9 mouse cellular contexts compared by ENCODE assay signal in genomic region chr10:127956168-127956816, GRCm38 (mm10). TPM values are rescaled to one million over a fixed set of nuclear protein-coding genes. Genes with fewer than 3 reads are reported as not detected.
DNase-seq lines count a peak whose midpoint lies in the region; ATAC-seq and TF ChIP-seq lines count a peak whose summit lies in the region.
"Had no signal": no experiment of that assay in that cellular context is flagged by ENCODE, and none has a peak within 500 bp of the region (broad histone marks: within the 10 kb centered on the region; RNA-seq: fewer than 3 reads in every experiment).

No protein-coding gene starts in this region.

- peak; percentile 55 for TF ChIP-seq CTCF in G1E (IDR thresholded peaks at IDR 0.05; ENCODE audit: low read depth, low read length)
- TF ChIP-seq CTCF in small intestine, adult 2 months (IDR thresholded peaks at IDR 0.05; ENCODE audit: extremely low read depth, insufficient read length, insufficient replicate concordance, low read depth, low read length), result peak; percentile 62; the same call in 1 of the 2 replicates

- WGBS in embryonic facial prominence, embryonic 10.5 days, result 63% methylated on average over 16 of the region's 16 CpGs
- WGBS in small intestine, adult 2 months, result 53% methylated on average over 16 of the region's 16 CpGs

- H3K9me3 ChIP-seq in G1E (replicated peaks), result peaks cover under 1% of the 10 kb centered on the region; the same call in 1 of the 2 replicates
- no peaks in the 10 kb centered on the region for H3K9me3 ChIP-seq in embryonic facial prominence, embryonic 10.5 days

- H3K27me3 ChIP-seq in G1E (ENCODE audit: insufficient read depth, low read length), result peaks cover 8% of the 10 kb centered on the region
- H3K27me3 ChIP-seq in embryonic facial prominence, embryonic 10.5 days (replicated peaks; ENCODE audit: low read depth, poor library complexity, severe bottlenecking), result no peaks in the 10 kb centered on the region
- H3K27me3 ChIP-seq in small intestine, adult 2 months (ENCODE audit: control insufficient read depth, insufficient read depth, low read length), result no peaks in the 10 kb centered on the region

- H3K4me1 ChIP-seq in G1E (ENCODE audit: insufficient read depth, low read depth, low read length), result peaks cover 4% of the 10 kb centered on the region
- peaks cover 5% of the 10 kb centered on the region; the same call in 1 of the 2 replicates for H3K4me1 ChIP-seq in embryonic facial prominence, embryonic 10.5 days
- peaks cover 17% of the 10 kb centered on the region for H3K4me1 ChIP-seq in small intestine, adult 2 months (ENCODE audit: control insufficient read depth, insufficient read depth, insufficient read length, low read length)

- intact Hi-C loops in heart, postnatal 36 days (cut with DNase I), result loop anchor here (1.0 to 10.0 kb wide), 2 partner anchors 52 to 229 kb away; partner anchors contain the start of gene Rbms2

- ATAC-seq in G1E (ENCODE audit: extremely low read depth, insufficient number of reproducible peaks, low FRiP score, poor library complexity, severe bottlenecking), result no peak
- ATAC-seq in megakaryocyte, adult 5-6 weeks (ENCODE audit: poor library complexity, severe bottlenecking), result peak; percentile 74
- no peak for ATAC-seq in inflammation-experienced regulatory T-cells, adult 6 months

- H3K27ac ChIP-seq in embryonic facial prominence, embryonic 10.5 days (replicated peaks), result 0 out of 2 replicates have a peak overlapping the region, but pooled peaks have one; percentile 57
- no peak overlapping the region for H3K27ac ChIP-seq in small intestine, adult 2 months (ENCODE audit: insufficient read depth, low read depth, low read length)

- peak; percentile 24 for DNase-seq in G1E (ENCODE audit: low spot score)
- peak; percentile 88 for DNase-seq in adrenal gland, postnatal 10 days
- DNase-seq in embryonic facial prominence, embryonic 10.5 days (ENCODE audit: low spot score), result peak; percentile 81
- peak; percentile 72 to 83 for DNase-seq in heart, postnatal 36 days
- DNase-seq in left cerebral cortex, adult 11 months (ENCODE audit: low spot score), result peak; percentile 29

- H3K36me3 ChIP-seq in G1E (replicated peaks), result no peaks in the 10 kb centered on the region
- no peaks in the 10 kb centered on the region for H3K36me3 ChIP-seq in embryonic facial prominence, embryonic 10.5 days (replicated peaks)
- no peaks in the 10 kb centered on the region for H3K36me3 ChIP-seq in small intestine, adult 2 months (ENCODE audit: control insufficient read depth, insufficient read depth, low read length)

- H3K4me3 ChIP-seq in G1E (ENCODE audit: low read depth, low read length), result no peak overlapping the region
- no peak overlapping the region for H3K4me3 ChIP-seq in embryonic facial prominence, embryonic 10.5 days
- no peak overlapping the region for H3K4me3 ChIP-seq in small intestine, adult 2 months (ENCODE audit: low read depth, low read length)

- no peak for TF ChIP-seq POLR2A in small intestine, adult 2 months (IDR thresholded peaks at IDR 0.05; ENCODE audit: low read depth, low read length)

RNA-seq across cellular contexts. Expression of gene Hsd17b6, which starts 51.1 kb away (rescaled TPM):
- total RNA-seq in G1E (2014; fragmentation: Nextera tagmentation) (not detected in 2 replicates), G1E (2017) (0.05 TPM in 1 of 2 replicates, not detected in the other)
- polyA plus RNA-seq in G1E (2012), result not detected in 2 replicates
- total RNA-seq in adrenal gland, postnatal 10 days (2021), result 10 to 100 TPM in 1 of 2 experiments, 1 to 10 TPM in 1; 9.5 to 23.7 TPM
- polyA plus RNA-seq in embryonic facial prominence, embryonic 10.5 days (2016; fragmentation: Nextera tagmentation; extraction: Ambion mirVana), result not detected in 2 replicates
- total RNA-seq in heart, postnatal 36 days (2021), result not detected
- not detected in 2 replicates for total RNA-seq in megakaryocyte, adult 5-6 weeks (2015)
- not detected in 2 replicates for total RNA-seq in megakaryocyte, adult 5-6 weeks (2017)
- 25.6 and 46.2 TPM in 2 replicates for polyA plus RNA-seq in small intestine, adult 2 months (2012; rRNA removed)
- not detected for polyA plus RNA-seq in inflammation-experienced regulatory T-cells, adult 6 months (2017; shearing (Covaris generic))

RNA-seq across cellular contexts. Expression of gene Sdr9c7, which starts 58.0 kb away (rescaled TPM):
- total RNA-seq in G1E (2014; fragmentation: Nextera tagmentation) (not detected in 2 replicates), G1E (2017) (0.05 TPM in 1 of 2 replicates, not detected in the other)
- polyA plus RNA-seq in G1E (2012), result not detected in 2 replicates
- under 1 TPM; 0.42 to 0.45 TPM for total RNA-seq in adrenal gland, postnatal 10 days (2021)
- not detected in 2 replicates for polyA plus RNA-seq in embryonic facial prominence, embryonic 10.5 days (2016; fragmentation: Nextera tagmentation; extraction: Ambion mirVana)
- total RNA-seq in heart, postnatal 36 days (2021), result not detected
- total RNA-seq in megakaryocyte, adult 5-6 weeks (2015), result not detected in 2 replicates
- not detected in 2 replicates for total RNA-seq in megakaryocyte, adult 5-6 weeks (2017)
- 0.70 TPM in 1 of 2 replicates, not detected in the other for polyA plus RNA-seq in small intestine, adult 2 months (2012; rRNA removed)
- not detected for polyA plus RNA-seq in inflammation-experienced regulatory T-cells, adult 6 months (2017; shearing (Covaris generic))
- polyA plus RNA-seq: liver, embryonic 16.5 days had no signal

RNA-seq across cellular contexts. Expression of gene Prim1, which starts 58.7 kb away (rescaled TPM):
- 83.3 and 97.0 TPM in 2 replicates for total RNA-seq in G1E (2014; fragmentation: Nextera tagmentation)
- 134 TPM in 2 replicates for total RNA-seq in G1E (2017)
- polyA plus RNA-seq in G1E (2012), result 3.7 and 5.8 TPM in 2 replicates
- total RNA-seq in adrenal gland, postnatal 10 days (2021), result 10 to 100 TPM; 11.2 to 16.4 TPM
- 106 and 111 TPM in 2 replicates for polyA plus RNA-seq in embryonic facial prominence, embryonic 10.5 days (2016; fragmentation: Nextera tagmentation; extraction: Ambion mirVana)
- 1 to 10 TPM; 1.6 to 2.7 TPM for total RNA-seq in heart, postnatal 36 days (2021)
- 70.7 and 76.4 TPM in 2 replicates for total RNA-seq in megakaryocyte, adult 5-6 weeks (2015)
- total RNA-seq in megakaryocyte, adult 5-6 weeks (2017), result 66.4 and 66.8 TPM in 2 replicates
- polyA plus RNA-seq in small intestine, adult 2 months (2012; rRNA removed), result 0.89 and 1.5 TPM in 2 replicates
- 10 to 100 TPM; 18.1 to 73.7 (median 18.2) TPM for polyA plus RNA-seq in inflammation-experienced regulatory T-cells, adult 6 months (2017; shearing (Covaris generic))

Comparison
In these comparisons a context has a peak if more than half of its experiments do, and no peak if none do; other contexts are left out.
1. DNase-seq: peak in every context shown above with its lines; median percentile 88 in adrenal gland, postnatal 10 days; 81 in embryonic facial prominence, embryonic 10.5 days; 78 in heart, postnatal 36 days; 29 in left cerebral cortex, adult 11 months; 24 in G1E.
2. RNA of gene Hsd17b6, which starts 51.1 kb away (total RNA-seq): 9.5 to 23.7 TPM in adrenal gland, postnatal 10 days; 0.05 TPM in G1E, not detected in heart, postnatal 36 days and not detected in megakaryocyte, adult 5-6 weeks; every median in the first group is over 4 times any median in the second.